Mouse (Mus musculus): ENCODE results near the gene Ddr1. TPM values are rescaled to one million over a fixed set of nuclear protein-coding genes. Genes with fewer than 3 reads are reported as not detected.
A peak's percentile ranks its signal among the peaks of the same experiment; 100 is the strongest.

The Ddr1 gene
- polyA plus RNA-seq, 1 experiment from 2014 or later, result 49.1 TPM

DNA sequence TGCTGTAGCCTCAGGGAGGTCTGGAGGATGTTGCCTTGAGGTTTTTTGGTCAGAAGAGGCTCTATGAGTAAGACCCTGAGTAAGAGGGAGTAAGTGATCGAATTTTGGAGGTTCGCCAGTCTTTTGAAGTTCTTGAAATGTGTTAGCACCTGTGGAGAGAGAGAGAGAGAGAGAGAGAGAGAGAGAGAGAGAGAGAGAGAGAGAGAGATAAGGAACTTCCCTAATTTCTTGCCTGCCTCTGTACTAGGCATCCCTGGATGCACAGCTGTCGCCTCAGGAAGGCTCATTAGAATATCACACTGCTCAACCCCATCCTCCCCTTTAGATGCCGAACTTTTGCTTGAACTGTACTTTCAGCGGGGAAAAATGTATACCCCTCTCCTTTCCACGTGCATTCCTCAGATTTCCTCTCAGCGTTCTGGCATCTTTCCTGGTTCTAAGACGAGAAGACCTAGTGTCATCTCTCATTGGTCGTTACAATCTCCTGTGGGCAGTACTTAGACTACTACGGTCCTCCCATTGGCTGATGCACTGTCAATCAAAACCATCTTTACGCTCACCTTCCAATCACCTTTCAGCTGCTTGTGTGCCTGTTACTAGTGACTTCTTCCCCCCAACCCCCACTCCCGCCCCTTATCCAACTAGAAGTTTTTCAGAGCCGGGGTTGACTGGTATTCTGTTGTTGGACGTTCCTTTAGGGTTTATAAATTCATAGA, 65.8 kb downstream of the Ddr1 start:
- Histone ChIP-seq H3K4me3 (peak overlapping the region; percentile 25; the same call in 1 of the 2 replicates), H3K27ac (replicated peaks) (no peak overlapping the region), H3K9me3 (no peaks in the 10 kb centered on the region), H3K36me3 (replicated peaks) (no peaks in the 10 kb centered on the region), H3K27me3 (replicated peaks; ENCODE audit: low read depth, poor library complexity, severe bottlenecking) (peaks cover 18% of the 10 kb centered on the region), H3K4me1 (0 out of 2 replicates have a peak, but pooled peaks cover 20% of the 10 kb centered on the region)
- peak; percentile 61 for DNase-seq (ENCODE audit: low spot score)
- WGBS, result 29% methylated on average over 14 of the region's 14 CpGs

DNA sequence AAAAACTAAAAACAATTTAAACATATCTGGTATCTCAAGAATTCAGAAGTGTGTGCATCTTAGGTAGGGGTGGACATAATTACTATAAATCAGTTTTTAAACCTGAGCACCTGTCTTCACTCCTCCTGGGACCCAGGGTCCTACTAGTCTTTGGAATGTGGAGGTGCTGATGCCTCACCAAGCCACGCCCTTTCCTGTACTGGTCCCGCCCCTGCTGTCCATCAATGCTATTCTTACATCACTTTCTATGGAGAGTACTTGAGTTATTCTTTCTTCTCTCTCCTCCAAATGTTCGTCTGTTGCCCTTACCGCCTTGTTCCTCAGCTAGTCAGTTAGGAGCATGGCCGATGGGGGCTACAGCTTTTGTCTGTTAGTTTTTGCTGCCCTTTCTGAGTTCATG, 68.1 kb downstream of the Ddr1 start:
- H3K9me3 ChIP-seq, result no peaks in the 10 kb centered on the region
- peak; percentile 37 for DNase-seq (ENCODE audit: low spot score)
- no peak overlapping the region for H3K27ac ChIP-seq (replicated peaks)
- H3K27me3 ChIP-seq (replicated peaks; ENCODE audit: low read depth, poor library complexity, severe bottlenecking), result peaks cover 14% of the 10 kb centered on the region
- 0 out of 2 replicates have a peak, but pooled peaks cover 20% of the 10 kb centered on the region for H3K4me1 ChIP-seq
- no peaks in the 10 kb centered on the region for H3K36me3 ChIP-seq (replicated peaks)
- H3K4me3 ChIP-seq, result no peak overlapping the region
- WGBS, result 38% methylated on average over 5 of the region's 5 CpGs

DNA sequence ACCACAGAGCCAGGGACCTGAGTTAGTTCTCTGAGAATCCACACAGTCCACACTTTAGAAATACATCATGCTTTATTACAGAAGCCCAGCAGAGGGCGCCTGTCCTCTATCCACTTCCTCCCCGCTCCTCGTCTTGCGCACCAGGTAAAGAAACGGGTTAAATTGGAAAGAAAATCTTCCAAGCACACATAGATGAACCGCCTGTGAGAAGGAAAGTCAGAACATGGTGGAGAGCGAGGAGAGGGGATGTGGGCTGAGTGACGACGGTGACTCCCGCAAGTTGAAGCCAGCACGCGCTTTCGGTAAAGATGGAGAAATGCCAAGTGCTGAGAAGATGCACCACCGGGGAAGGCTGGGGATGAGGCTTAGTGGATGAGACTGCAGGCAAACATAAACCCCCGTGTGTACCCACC, 68.7 kb downstream of the Ddr1 start:
- Histone ChIP-seq H3K27me3 (replicated peaks; ENCODE audit: low read depth, poor library complexity, severe bottlenecking) (peaks cover 14% of the 10 kb centered on the region), H3K27ac (replicated peaks) (no peak overlapping the region), H3K36me3 (replicated peaks) (no peaks in the 10 kb centered on the region), H3K9me3 (no peaks in the 10 kb centered on the region), H3K4me3 (peak overlapping the region; percentile 49), H3K4me1 (0 out of 2 replicates have a peak, but pooled peaks cover 20% of the 10 kb centered on the region)
- 2% methylated on average over 15 of the region's 15 CpGs for WGBS
- DNase-seq (ENCODE audit: low spot score), result peak; percentile 78

DNA sequence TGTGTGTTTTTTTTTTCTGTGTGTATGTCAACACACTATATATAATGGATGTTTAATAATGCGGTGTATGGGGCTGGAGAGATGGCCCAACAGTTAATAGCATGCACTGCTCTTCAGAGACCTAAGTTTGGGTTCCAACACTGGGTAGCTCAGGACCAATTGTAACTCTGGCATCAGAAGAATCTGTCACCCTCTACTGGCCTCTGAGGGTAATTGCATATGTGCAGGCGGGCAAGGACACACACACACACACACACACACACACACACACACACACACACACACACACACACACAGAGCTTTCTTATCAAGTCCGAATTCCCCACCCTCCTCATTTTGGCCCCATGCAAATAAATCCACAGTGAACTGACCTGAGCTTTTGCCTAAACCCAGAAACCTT, 69.2 kb downstream of the Ddr1 start:
- Histone ChIP-seq H3K4me1 (0 out of 2 replicates have a peak, but pooled peaks cover 25% of the 10 kb centered on the region), H3K36me3 (replicated peaks) (no peaks in the 10 kb centered on the region), H3K27me3 (replicated peaks; ENCODE audit: low read depth, poor library complexity, severe bottlenecking) (peaks cover 14% of the 10 kb centered on the region), H3K27ac (replicated peaks) (no peak overlapping the region), H3K9me3 (no peaks in the 10 kb centered on the region), H3K4me3 (0 out of 2 replicates have a peak overlapping the region, but pooled peaks have one; percentile 49)
- DNase-seq (ENCODE audit: low spot score), result no peak
- 92% methylated on average over 3 of the region's 3 CpGs for WGBS

DNA sequence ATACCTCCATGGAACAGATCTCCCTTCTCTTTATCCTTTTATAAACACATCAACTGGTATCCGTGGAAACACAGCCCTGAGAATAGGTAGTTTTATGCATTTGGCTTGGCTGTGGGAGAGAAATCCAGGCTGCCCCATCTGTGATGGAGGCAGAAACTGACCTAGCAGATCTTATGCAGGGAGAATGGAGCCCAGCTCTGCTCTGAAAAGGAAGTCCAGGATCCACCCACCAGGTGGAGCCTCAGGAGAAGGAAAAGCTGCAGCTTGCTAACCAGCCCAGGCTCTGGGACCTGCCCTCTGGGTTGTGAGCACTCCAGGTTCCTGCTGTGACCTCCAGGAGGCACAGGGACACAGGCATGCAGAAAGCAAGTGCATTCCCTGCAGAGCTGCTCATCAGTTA, 70.4 kb downstream of the Ddr1 start:
- WGBS, result 17% methylated on average over 1 of the region's 1 CpGs
- no peaks in the 10 kb centered on the region for H3K36me3 ChIP-seq (replicated peaks)
- no peak overlapping the region for H3K4me3 ChIP-seq
- H3K4me1 ChIP-seq, result 0 out of 2 replicates have a peak, but pooled peaks cover 24% of the 10 kb centered on the region
- no peaks in the 10 kb centered on the region for H3K9me3 ChIP-seq
- H3K27me3 ChIP-seq (replicated peaks; ENCODE audit: low read depth, poor library complexity, severe bottlenecking), result peaks cover 14% of the 10 kb centered on the region
- DNase-seq (ENCODE audit: low spot score), result peak; percentile 47
- no peak overlapping the region for H3K27ac ChIP-seq (replicated peaks)

Other genes with a start within 250 kb of the Ddr1 start
- gene H2-Q10, start 234.5 kb downstream of the Ddr1 start, polyA plus RNA-seq (2016; fragmentation: Nextera tagmentation; extraction: Ambion mirVana), result 0.39 and 0.57 TPM in 2 replicates
- not detected in 2 replicates for gene Pou5f1, start 198.6 kb downstream of the Ddr1 start, polyA plus RNA-seq (2016; fragmentation: Nextera tagmentation; extraction: Ambion mirVana)
- 43.7 and 45.5 TPM in 2 replicates for gene Tcf19, start 187.8 kb downstream of the Ddr1 start, polyA plus RNA-seq (2016; fragmentation: Nextera tagmentation; extraction: Ambion mirVana)
- gene Cchcr1, start 187.5 kb downstream of the Ddr1 start, polyA plus RNA-seq (2016; fragmentation: Nextera tagmentation; extraction: Ambion mirVana), result 24.2 and 25.0 TPM in 2 replicates
- gene Psors1c2, start 171.4 kb downstream of the Ddr1 start, polyA plus RNA-seq (2016; fragmentation: Nextera tagmentation; extraction: Ambion mirVana), result 1.6 and 1.9 TPM in 2 replicates
- gene Cdsn, start 152.5 kb downstream of the Ddr1 start, polyA plus RNA-seq (2016; fragmentation: Nextera tagmentation; extraction: Ambion mirVana), result not detected in 2 replicates
- gene 2300002M23Rik, start 137.2 kb downstream of the Ddr1 start, polyA plus RNA-seq (2016; fragmentation: Nextera tagmentation; extraction: Ambion mirVana), result not detected in 2 replicates
- gene Sfta2, start 103.1 kb downstream of the Ddr1 start, polyA plus RNA-seq (2016; fragmentation: Nextera tagmentation; extraction: Ambion mirVana), result not detected in 2 replicates
- gene Gm9573, start 78.0 kb downstream of the Ddr1 start, polyA plus RNA-seq (2016; fragmentation: Nextera tagmentation; extraction: Ambion mirVana), result not detected in 2 replicates
- gene Mucl3, start 60.9 kb downstream of the Ddr1 start, polyA plus RNA-seq (2016; fragmentation: Nextera tagmentation; extraction: Ambion mirVana), result 0.20 and 0.24 TPM in 2 replicates
- gene Vars2, start 37.0 kb downstream of the Ddr1 start, polyA plus RNA-seq (2016; fragmentation: Nextera tagmentation; extraction: Ambion mirVana), result 19.9 and 22.0 TPM in 2 replicates
- gene Gtf2h4, start 30.9 kb downstream of the Ddr1 start, polyA plus RNA-seq (2016; fragmentation: Nextera tagmentation; extraction: Ambion mirVana), result 57.6 and 61.4 TPM in 2 replicates
- gene Ier3, start 117.1 kb upstream of the Ddr1 start, polyA plus RNA-seq (2016; fragmentation: Nextera tagmentation; extraction: Ambion mirVana), result 3.7 and 4.4 TPM in 2 replicates
- gene Flot1, start 118.6 kb upstream of the Ddr1 start, polyA plus RNA-seq (2016; fragmentation: Nextera tagmentation; extraction: Ambion mirVana), result 45.9 and 49.2 TPM in 2 replicates
- gene Tubb5, start 133.7 kb upstream of the Ddr1 start, polyA plus RNA-seq (2016; fragmentation: Nextera tagmentation; extraction: Ambion mirVana), result 1,654 and 1,662 TPM in 2 replicates
- gene Mdc1, start 136.9 kb upstream of the Ddr1 start, polyA plus RNA-seq (2016; fragmentation: Nextera tagmentation; extraction: Ambion mirVana), result 18.4 and 21.2 TPM in 2 replicates
- 64.6 and 65.1 TPM in 2 replicates for gene Nrm, start 156.7 kb upstream of the Ddr1 start, polyA plus RNA-seq (2016; fragmentation: Nextera tagmentation; extraction: Ambion mirVana)
- gene Ppp1r18, start 161.0 kb upstream of the Ddr1 start, polyA plus RNA-seq (2016; fragmentation: Nextera tagmentation; extraction: Ambion mirVana), result 27.4 and 29.7 TPM in 2 replicates
- gene Dhx16, start 175.2 kb upstream of the Ddr1 start, polyA plus RNA-seq (2016; fragmentation: Nextera tagmentation; extraction: Ambion mirVana), result 52.6 and 60.7 TPM in 2 replicates
- gene 2310061I04Rik, start 192.8 kb upstream of the Ddr1 start, polyA plus RNA-seq (2016; fragmentation: Nextera tagmentation; extraction: Ambion mirVana), result 27.5 and 28.6 TPM in 2 replicates
- gene Atat1, start 205.5 kb upstream of the Ddr1 start, polyA plus RNA-seq (2016; fragmentation: Nextera tagmentation; extraction: Ambion mirVana), result 117 and 130 TPM in 2 replicates
- 96.0 and 96.3 TPM in 2 replicates for gene Mrps18b, start 211.8 kb upstream of the Ddr1 start, polyA plus RNA-seq (2016; fragmentation: Nextera tagmentation; extraction: Ambion mirVana)
- 59.7 and 61.2 TPM in 2 replicates for gene Ppp1r10, start 211.8 kb upstream of the Ddr1 start, polyA plus RNA-seq (2016; fragmentation: Nextera tagmentation; extraction: Ambion mirVana)

Measured in embryonic facial prominence, embryonic 10.5 days (tissue).